Mouse (Mus musculus): ENCODE measurements at regions not wholly inside any gene's neighbourhood (a gene's known extent, or its start where the extent isn't known, plus 50 kb on each side); places are given as distances from the start of the nearest gene placed in this dataset.

DNA sequence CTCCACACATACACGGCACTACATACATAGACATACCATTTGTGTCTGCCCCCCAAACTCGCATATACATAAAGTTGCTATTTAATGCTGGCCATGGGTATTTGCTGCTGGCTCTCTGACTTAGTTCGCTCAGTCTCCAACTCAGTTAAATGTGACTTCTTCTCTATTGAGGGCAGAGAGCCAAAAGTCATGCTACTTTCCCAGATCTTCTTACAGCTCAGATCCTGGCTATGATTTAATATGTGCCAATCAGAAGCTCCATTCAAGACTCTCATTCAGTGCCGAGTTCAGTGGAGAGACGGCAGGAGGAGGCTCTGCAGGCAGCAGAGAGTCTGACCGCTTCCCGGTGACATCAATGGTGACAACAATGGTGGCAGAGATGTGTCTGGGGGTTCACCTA, 88.6 kb upstream of the Cops8 start:
- TF ChIP-seq POLR2A (IDR thresholded peaks at IDR 0.05; ENCODE audit: borderline replicate concordance, control insufficient read depth, low read depth, low read length) (no peak), CTCF (IDR thresholded peaks at IDR 0.05; ENCODE audit: control insufficient read depth, insufficient read depth, low read length) (no peak)
